Mouse (Mus musculus): ENCODE measurements around the gene Nbea.
A peak's percentile ranks its signal among the peaks of the same experiment; 100 is the strongest.

Gene Nbea

DNA sequence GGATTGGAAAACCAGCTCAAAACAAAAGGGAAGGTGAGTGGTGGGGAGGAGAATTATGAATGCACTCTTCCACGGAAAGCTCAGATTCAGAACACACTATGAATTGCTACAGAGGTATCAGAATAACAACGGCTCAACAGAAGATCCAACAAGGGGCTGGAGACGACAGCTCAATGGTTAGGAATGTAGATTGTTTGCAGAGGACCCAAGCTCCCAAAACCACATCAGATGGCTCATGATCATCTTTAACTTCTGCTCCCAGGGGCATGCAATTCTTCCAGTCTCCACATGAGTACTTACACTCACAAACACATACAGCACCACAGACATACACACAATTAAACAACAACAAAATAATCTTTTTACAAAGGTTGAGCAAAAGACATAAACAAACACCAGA is 346.3 kb downstream of the Nbea start:
- no peak for ATAC-seq (ENCODE audit: insufficient number of reproducible peaks, low FRiP score, low TSS enrichment)

DNA sequence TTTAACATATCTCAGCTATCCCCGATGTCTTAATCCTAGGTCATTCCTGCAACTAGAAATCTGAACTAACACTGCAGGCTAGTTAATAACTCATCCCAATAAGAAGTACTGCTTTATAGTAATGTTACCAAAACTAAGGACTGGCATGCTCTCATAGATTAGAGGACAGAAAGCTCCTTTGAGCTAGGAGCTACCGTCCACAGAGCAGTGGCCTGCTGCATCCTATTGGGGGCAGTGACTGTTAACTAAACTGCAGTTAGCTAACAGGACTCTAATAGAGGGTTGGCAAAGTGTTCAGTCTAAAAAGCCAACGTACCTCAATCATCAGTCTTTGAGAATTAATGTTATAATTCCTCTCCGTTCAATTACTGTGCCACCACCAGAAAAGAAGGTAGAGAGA is 348.3 kb downstream of the Nbea start:
- ATAC-seq (ENCODE audit: insufficient number of reproducible peaks, low FRiP score, low TSS enrichment) = no peak

DNA sequence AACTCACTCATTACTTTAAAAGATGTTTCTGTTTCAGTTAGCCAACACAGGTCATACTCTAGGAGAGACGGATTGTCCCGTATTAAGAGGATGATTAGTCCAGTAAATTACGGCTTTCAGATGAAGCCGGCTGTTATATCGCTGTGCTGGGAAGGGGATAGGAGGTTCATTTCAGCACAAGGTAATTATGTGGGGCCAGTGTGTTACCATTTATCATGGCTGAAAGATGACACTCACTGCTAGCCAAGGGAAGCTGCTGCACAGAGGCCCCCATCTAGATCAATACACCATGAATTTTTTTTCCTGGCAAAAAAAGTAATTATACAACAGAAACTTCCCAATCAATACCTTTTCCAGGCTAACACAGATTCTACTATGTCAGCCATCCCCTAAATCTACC is 353.3 kb downstream of the Nbea start:
- ATAC-seq (ENCODE audit: insufficient number of reproducible peaks, low FRiP score, low TSS enrichment) = no peak

DNA sequence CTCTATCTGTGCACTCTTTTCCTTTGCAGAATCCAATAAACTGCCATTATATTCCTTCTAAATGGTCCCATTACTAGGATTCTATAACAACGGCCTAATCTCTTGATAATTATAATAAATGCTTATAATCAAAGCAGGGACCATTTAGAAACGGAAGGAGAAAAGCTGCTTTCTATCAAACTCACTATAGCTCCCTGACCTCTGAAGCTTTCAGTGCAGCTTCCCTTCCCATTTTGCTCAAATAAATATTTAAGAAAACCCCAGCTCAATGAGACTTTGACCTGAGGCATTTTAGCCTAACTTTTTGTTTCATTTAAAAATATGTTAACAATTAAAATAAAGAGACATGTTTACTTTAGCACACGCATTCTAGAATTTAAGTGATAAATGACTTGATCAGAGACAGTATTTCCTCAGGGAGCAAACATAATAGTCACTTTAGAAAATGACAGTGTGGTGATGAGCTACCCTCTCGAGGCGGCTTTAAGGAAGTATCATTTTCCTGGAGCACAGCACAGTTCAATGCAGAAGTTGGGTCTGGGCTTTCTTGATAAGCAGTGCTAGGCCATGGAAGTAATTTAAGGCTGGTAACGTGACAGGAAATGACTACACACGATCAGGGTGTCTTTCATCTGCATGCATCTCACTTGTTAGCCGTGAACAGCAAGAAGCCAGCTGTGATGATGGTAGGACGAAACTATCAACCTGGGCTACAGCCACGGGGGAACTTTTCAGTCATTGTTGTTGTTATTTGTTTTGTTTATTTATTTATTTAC is 354.8 kb downstream of the Nbea start:
- ATAC-seq (ENCODE audit: insufficient number of reproducible peaks, low FRiP score, low TSS enrichment) = no peak

DNA sequence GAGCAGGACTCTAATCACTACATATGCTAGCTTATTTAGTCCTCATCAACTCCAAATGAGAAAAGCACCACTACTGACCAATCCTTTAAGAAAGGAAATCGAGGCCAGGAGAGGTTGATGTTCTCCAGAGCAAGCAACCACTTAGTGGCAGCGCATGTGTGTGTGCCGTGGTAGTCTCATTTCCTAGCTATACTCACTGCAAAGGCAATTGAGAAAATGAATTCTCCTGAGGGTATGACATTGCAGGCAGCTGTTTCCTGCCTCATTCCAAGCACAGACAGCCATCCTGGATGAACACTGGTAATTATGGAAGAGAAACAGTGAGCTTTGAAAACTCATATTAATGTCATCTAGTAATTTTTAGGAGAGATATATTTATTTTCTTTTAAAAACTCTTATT is 358.6 kb downstream of the Nbea start:
- ATAC-seq (ENCODE audit: insufficient number of reproducible peaks, low FRiP score, low TSS enrichment) = no peak

DNA sequence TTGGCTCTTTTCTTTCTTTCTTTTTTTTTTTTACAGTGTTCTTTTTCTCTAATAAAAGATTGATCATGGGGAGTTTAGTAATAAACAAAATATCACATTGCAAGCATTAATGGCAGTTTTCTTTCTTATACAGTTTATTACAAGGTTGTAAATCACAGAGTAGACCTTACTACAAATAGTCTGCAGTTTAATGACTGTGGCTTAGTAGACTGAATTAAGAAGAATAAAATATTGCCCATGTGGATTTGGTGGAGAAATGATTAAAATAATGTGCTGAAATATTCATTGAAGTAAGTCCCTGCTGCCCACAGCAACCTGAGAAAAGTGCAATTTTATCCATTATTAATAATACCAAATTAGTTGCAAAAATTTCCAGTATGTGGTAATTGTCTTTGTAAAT is 363.9 kb downstream of the Nbea start:
- ATAC-seq (ENCODE audit: insufficient number of reproducible peaks, low FRiP score, low TSS enrichment) = no peak

DNA sequence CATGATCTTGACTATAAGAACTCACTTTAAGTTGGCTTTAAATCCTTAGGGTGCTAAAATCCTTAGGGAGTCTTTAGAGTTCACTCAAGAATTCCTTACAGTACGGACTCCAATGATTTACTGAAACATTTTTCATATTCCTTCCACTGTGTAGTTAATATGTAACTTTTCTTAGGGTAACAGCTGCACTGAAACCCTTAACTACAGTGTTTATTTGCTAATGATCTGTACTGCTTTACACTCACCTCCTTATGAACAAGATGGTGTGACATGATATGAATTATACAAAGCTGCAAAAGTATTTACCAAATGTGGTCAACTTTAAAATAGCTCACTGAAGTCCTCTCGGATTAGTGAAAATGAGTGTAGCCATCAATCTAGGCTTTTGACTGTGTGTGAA is 365.4 kb downstream of the Nbea start:
- no peak for ATAC-seq (ENCODE audit: insufficient number of reproducible peaks, low FRiP score, low TSS enrichment)

DNA sequence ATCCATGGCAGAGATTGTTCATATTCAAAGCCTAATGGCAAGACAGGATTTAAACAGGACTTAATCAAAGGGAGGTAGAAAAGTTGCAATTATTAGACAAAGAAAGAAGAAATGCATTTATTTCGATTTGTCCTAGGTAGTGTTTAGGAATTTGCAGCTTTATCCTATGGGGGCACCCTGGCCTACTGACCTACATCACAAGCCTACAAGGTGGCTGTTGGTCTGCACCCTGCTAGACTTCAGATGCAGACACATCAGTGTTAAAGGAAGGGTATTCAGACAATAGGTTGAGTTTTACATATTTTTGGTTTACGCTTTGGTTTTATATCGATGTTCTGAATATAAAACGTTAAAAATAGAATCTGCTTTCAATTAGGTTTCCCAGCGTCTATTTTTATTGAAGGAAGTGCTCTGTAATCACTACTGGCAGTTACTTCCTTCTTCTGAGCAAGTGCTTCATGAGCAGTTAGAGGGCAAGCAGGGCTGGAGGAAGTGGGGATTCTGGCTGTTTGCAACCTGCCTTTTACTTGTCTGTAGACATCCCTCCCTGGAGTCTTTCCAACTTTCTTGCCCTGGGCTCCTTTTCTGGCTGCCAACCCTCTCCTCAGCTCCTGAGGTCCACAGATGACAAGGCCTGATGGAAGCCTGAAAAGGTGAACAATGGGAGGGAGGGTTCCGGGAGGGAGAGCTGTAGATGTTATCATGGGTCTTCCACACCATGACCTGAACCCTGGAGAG is 366.7 kb downstream of the Nbea start:
- peak; percentile 66 for ATAC-seq (ENCODE audit: insufficient number of reproducible peaks, low FRiP score, low TSS enrichment)

DNA sequence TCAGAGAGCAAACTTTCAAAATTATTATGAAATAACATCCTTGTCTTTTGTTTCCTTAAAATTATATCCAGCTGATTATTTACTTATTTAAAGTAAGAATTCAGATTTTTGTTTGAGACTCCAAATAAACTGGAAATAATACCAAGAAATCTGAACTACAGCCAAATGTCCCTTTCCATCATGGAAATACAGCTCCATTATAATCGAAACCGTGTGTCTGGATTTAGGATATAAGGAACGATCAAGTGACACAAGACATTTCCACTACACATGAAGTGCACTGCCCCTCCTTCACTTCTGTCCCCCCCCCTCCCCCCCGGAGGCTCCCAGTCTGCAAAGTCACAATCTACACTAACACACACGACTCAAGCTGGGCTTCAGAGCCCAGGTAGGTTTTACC is 367.4 kb downstream of the Nbea start:
- no peak for ATAC-seq (ENCODE audit: insufficient number of reproducible peaks, low FRiP score, low TSS enrichment)

DNA sequence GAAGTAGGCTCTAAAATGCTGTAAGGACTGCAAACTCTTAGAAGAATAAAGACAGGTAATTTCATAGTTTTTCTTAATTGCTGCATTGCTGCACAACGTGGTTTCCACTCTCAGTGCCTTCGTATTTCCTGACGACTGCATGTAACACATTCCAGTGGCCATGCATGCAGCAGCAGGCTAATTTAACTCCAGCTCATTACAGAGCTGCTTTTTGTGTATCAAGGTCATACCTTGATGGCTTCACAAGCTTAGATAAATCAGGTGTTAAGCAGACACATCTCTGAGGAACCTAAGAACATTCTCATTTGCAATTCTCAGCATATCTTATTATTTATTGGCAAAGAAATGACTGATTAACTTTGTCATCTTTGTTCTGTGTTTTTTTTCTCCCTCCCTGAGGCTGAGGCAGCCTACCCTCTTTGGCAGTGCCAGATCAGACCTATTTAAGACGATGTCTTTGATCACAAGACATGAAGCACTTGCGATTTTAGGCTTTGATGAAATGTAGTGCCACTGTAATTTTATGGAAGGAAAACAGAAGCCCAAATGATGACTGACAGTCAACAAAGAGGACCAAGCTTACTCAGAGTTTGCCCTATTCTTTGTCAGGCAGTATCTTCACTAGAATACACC is 368.4 kb downstream of the Nbea start:
- ATAC-seq (ENCODE audit: insufficient number of reproducible peaks, low FRiP score, low TSS enrichment) = no peak

DNA sequence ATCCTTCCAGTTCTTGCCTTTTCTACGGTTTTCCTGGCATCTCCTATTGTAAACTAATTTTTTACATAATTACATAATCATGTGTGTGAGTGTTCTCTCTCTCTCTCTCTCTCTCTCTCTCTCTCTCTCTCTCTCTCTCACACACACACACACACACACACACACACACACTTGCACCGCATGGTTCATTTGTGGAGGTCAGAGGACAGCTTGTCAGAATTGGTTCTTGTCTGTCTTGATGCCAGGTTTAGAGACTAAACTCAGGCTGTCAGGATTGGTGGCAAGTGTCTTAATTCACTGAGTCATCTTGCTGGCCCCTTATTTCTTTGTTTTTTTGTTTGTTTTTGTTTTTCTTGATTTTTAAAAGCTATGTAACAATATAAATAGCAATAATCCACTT is 388.7 kb downstream of the Nbea start:
- no peak for ATAC-seq (ENCODE audit: insufficient number of reproducible peaks, low FRiP score, low TSS enrichment)

DNA sequence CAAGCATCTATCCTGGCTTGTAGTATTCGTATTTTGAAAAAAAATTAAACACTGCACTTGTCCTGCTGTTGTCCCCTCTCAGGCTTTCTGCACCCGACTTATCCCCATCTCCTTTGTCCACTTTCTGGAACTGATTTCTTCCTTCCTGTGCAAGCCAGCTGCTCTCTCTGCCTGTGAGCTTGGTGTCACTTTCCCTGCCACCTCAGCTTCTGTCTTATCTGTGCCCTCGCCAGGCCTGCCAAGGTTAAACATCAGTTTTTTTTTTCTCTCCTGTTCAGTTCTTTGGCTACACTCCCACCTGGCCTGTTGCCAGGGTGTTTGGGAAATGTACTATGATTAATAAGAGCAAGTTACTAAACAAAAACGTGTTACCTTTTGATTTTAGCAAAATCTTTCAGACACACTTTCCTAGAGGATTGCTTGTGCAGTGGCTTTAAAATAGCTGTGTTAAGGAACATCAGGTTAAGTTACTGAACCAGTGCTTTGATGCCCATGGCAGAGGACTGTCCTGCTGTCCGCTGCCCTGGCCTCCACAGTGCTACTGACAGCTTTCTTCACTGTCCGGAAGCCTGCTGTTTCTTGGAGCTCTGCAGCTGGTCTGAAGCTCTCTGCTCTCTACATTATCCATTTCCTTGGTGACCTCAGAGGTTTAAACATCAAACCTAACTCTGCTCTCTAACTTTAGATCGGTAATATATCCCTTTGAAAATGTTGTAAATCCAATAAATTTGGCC is 389.5 kb downstream of the Nbea start:
- ATAC-seq (ENCODE audit: insufficient number of reproducible peaks, low FRiP score, low TSS enrichment) = peak; percentile 17; the same call in 1 of the 2 replicates

DNA sequence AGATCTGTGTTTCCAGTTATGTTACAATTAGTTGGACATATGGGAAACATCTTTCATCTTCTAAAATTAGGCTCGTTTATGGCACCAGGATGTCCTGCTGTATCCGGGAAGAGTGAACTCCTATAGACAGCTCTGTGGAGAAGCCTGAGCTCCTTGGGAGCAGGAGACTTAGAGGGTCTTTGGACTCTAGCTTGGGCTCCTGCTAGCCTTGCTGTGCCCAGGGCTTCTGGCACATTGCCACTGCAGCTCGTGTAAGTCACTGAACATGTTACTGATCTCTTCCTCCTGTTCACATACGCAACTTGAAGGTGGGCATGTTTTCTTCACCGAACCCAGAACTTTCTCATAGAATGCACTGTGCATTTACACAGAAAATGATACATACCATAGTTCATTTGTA is 391.2 kb downstream of the Nbea start:
- peak; percentile 41; the same call in 1 of the 2 replicates for ATAC-seq (ENCODE audit: insufficient number of reproducible peaks, low FRiP score, low TSS enrichment)

DNA sequence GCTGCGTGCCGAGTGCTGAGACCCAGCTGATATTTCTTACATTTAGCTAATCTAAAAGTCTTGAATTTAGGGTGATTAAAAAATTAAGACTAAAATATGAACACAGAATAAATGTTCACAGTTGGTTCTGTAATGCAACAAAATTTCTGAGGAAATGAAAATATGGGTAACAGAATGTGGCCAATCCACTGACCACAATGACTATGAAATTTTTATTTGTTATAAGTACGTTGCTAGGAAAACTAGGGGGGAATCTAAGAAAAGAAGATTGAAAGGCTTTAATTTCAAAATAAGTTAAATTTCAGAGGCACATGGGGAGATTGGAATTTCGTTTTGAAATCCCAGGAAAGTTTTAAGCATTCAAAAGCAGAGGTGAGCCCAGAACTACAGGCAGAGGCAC is 392.9 kb downstream of the Nbea start:
- no peak for ATAC-seq (ENCODE audit: insufficient number of reproducible peaks, low FRiP score, low TSS enrichment)

DNA sequence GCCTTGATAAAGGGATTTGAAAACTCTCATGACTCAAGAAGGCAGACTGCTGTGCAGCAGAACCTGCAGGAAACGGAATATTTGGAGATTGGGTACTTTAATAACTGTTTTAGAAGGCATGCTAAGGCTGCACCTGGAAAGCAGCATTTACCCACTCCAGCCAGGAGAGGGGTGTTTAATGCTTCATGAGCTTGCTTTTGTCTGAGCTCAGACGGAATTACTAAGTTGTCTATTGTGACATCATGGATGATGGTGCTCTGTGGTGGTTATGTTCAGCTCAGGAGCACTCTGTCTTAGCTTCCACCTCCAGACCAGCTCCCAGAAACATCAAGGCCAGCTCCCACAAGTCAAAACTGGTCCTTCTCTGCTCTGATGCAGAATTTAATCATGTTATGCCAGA is 393.6 kb downstream of the Nbea start:
- ATAC-seq (ENCODE audit: insufficient number of reproducible peaks, low FRiP score, low TSS enrichment) = no peak

DNA sequence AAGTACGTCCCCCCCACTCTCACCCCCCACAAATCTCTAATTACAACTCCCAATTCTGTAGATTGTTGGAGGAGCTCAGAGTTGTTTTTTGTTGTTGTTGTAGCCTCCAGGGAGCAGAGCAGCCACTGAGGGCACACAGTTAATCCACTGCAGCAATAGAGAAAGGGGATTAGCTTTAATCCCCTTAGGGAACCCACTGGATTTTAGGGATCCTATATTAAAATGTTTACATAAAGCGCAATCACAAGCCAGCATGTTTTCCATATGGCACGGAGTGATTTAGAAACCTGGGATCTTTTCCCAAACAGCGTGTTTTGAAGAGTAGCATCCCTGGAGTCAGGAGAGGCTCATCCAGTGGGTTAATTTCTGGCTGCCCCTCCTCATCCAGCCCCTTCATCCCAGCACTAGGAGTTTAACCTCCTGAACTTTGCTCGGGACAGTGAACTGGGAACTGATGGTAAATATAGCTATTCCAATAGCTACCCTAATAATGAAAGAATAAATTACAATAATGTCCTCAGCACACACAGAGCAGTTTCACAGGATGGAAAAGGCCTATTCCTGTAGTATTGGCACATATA is 394.8 kb downstream of the Nbea start:
- no peak for ATAC-seq (ENCODE audit: insufficient number of reproducible peaks, low FRiP score, low TSS enrichment)

DNA sequence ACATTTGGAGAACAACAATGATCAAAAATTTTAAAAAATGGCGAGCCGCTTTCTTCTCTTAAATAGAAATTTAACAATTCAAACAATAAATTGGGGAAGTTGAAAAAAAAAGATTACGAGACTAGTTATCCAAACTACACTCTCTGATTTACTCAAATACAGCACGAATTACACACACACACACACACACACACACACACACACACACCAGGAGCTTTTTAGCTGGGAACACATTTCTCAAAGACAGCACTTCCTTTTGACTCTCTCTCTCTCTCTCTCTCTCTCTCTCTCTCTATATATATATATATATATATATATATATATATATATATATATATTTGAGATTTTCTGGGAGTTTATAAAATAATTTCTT is 395.3 kb downstream of the Nbea start:
- ATAC-seq (ENCODE audit: insufficient number of reproducible peaks, low FRiP score, low TSS enrichment) = no peak

DNA sequence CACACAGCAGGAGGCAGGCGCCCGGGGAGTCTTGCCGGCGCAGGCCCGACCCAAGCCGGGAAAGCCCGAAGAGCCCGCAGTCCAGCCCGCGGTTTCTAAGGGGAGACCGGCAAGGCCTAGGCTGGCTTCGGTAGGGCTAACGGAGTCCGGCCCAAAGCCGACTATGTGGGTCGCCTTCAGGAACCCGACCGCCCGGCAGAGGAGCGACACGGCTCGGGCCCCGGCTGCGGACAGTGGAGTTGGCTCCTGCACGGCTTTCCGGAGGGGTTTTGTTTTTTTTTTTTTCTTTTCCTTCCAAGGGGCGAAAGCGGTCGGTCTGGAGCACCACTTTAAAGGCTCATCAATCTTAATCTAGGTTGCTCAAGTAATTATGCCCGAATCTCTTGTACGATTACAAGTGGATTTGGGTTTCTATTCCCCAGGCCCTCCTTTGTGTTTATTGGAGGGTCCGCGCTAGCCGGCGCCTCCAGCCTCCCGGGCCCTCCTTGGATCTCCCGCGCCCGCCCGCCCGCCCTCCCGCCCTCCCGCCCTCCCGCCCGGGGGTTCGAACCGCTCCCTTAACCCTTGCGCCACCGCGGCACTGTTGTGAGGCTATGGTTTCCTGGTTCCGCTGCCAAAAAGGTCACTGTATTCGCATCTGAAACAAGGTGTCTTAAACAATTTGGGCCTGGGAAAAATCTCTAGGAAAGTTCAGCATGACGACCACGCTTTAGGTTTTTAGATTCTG is 395.9 kb downstream of the Nbea start:
- ATAC-seq (ENCODE audit: insufficient number of reproducible peaks, low FRiP score, low TSS enrichment) = peak; percentile 36; the same call in 1 of the 2 replicates

DNA sequence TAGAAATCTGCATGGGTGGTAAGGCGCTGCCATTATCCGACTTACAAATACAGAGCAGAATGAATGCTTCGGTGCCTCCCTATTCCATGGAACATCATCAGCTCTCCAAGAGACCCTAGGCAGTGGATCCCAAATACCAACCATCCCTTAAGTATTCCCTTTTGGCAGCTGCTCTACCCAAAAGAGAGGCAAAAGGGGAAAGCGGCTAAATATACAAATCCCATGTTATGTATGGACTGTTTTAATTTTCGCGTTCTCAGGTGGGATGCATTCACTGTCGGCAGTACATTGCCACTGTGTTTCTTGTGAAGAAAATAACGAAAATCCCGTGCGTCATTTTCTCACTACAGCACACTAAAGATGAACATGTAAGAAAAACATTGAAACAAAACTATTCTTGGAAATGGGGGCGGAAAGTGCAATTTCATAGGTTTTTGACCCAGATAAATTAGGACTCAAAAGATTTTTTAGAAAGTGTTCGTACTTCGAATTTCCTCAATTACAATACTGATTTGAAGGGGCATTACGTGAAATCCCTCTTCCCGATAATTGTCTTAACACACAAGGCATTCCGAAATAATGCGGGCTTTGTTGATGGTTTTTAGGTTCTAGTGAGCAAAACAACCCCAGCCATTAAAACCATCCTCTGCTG is 396.5 kb downstream of the Nbea start:
- ATAC-seq (ENCODE audit: insufficient number of reproducible peaks, low FRiP score, low TSS enrichment) = no peak
